ENCODE assay signal across 21 mouse cellular contexts in the genomic region with DNA sequence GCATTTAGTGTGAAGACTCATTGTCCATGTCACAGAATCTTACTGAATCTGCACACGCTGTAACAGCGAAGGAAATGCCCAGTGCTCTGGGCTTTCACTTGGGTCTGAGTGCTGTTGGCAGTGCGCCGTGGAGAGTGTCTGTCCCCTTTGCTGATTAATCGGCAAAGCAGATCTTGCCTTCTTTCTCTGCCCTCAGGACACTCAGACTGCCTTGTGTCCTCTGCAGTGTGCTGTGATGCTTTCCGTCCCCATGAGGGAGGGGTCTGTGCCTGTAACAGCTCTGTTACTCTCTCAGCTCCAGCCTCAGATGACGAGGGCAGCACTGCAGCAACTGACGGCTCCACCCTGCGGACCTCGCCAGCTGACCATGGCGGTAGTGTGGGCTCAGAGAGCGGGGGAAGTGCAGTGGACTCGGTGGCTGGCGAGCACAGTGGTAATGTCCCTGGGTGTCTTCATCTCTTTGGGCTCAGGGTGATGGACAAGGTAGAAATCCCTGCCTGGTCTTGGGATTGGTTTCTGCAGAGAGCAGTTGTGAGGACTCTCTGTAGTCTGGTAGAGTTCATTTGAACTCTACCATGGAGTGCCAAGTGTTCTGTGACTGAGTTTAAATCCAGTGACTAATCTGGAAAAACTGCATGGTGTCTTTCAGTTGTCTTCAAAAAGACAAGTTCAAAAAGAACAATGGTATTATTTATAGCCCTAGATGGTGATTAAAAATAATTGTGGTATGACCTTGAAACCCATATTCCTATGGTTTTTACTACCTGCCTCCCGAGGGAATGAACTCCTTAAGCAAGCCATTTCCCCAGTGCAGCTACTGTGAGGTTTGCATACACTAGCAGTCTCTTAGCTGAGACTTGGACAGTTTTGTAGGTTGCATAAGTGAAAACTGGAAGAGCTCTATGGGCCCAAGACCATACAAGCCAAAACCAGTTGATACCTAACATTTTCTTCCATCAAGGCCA.
DNase-seq lines count a peak whose midpoint lies in the region; ATAC-seq lines count a peak whose summit lies in the region.
"Had no signal": no experiment of that assay in that cellular context is flagged by ENCODE, and none has a peak within 500 bp of the region (broad histone marks: within the 10 kb centered on the region; RNA-seq: fewer than 3 reads in every experiment).

No protein-coding gene starts in this region.

- H3K4me2 ChIP-seq in forebrain, embryonic 13.5 days, result no peak overlapping the region
- no peak overlapping the region for H3K4me2 ChIP-seq in forebrain, embryonic 12.5 days
- H3K4me2 ChIP-seq: forebrain, embryonic 15.5 days; hindbrain, embryonic 12.5 days had no signal

- intact Hi-C loops in left cerebral cortex, postnatal 14 days (cut with DNase I), result no loop called here

- H3K4me1 ChIP-seq in forebrain, embryonic 13.5 days, result no peaks in the 10 kb centered on the region
- H3K4me1 ChIP-seq in forebrain, embryonic 12.5 days, result no peaks in the 10 kb centered on the region
- no peaks in the 10 kb centered on the region for H3K4me1 ChIP-seq in limb, embryonic 10.5 days
- H3K4me1 ChIP-seq: embryonic facial prominence, embryonic 10.5 days; forebrain, embryonic 15.5 days; heart, embryonic 10.5 days; hindbrain, embryonic 12.5 days had no signal

- H3K9me3 ChIP-seq in forebrain, embryonic 13.5 days (replicated peaks), result no peaks in the 10 kb centered on the region
- H3K9me3 ChIP-seq in forebrain, embryonic 12.5 days, result no peaks in the 10 kb centered on the region
- no peaks in the 10 kb centered on the region for H3K9me3 ChIP-seq in limb, embryonic 10.5 days (replicated peaks)
- H3K9me3 ChIP-seq: embryonic facial prominence, embryonic 10.5 days; forebrain, embryonic 15.5 days; heart, embryonic 10.5 days; hindbrain, embryonic 12.5 days had no signal

- peaks cover 99% of the 10 kb centered on the region for H3K36me3 ChIP-seq in forebrain, embryonic 13.5 days (ENCODE audit: poor library complexity, severe bottlenecking)
- peaks cover 96% of the 10 kb centered on the region for H3K36me3 ChIP-seq in forebrain, embryonic 12.5 days (replicated peaks)
- peaks cover 100% of the 10 kb centered on the region for H3K36me3 ChIP-seq in limb, embryonic 10.5 days

- DNase-seq in adrenal gland, adult 2 months, result peak; percentile 41
- DNase-seq in adrenal gland, postnatal 4 days (ENCODE audit: low spot score in 2 of 2), result no peak
- DNase-seq in MN1 (ENCODE audit: low spot score) (peak; percentile 69), adipocyte (ENCODE audit: low spot score) (peak; percentile 6)
- no peak for DNase-seq in limb, embryonic 10.5 days (ENCODE audit: low spot score)
- no peak for DNase-seq in left cerebral cortex, postnatal 14 days (ENCODE audit: low spot score in 2 of 2)
- DNase-seq: cerebellum, adult 11 months; gastrocnemius, postnatal 36 days; heart, adult 18-20 months; heart, postnatal 10 days; heart, postnatal 4 days; kidney, adult 8-10 months had no signal

- 0 out of 2 replicates have a peak overlapping the region, but pooled peaks have one; percentile 14 for H3K27ac ChIP-seq in forebrain, embryonic 13.5 days
- H3K27ac ChIP-seq in forebrain, embryonic 12.5 days, result no peak overlapping the region
- no peak overlapping the region for H3K27ac ChIP-seq in limb, embryonic 10.5 days
- H3K27ac ChIP-seq: embryonic facial prominence, embryonic 10.5 days; forebrain, embryonic 15.5 days; heart, embryonic 10.5 days; hindbrain, embryonic 12.5 days had no signal

- no peak overlapping the region for H3K4me3 ChIP-seq in forebrain, embryonic 13.5 days
- H3K4me3 ChIP-seq in forebrain, embryonic 12.5 days (replicated peaks), result no peak overlapping the region
- H3K4me3 ChIP-seq in limb, embryonic 10.5 days, result no peak overlapping the region
- H3K4me3 ChIP-seq: embryonic facial prominence, embryonic 10.5 days; forebrain, embryonic 15.5 days; heart, embryonic 10.5 days; hindbrain, embryonic 12.5 days had no signal

- no peak for ATAC-seq in forebrain, embryonic 13.5 days
- ATAC-seq in forebrain, embryonic 12.5 days (ENCODE audit: low FRiP score), result no peak
- ATAC-seq: forebrain, embryonic 15.5 days; hindbrain, embryonic 16.5 days; inflammation-experienced regulatory T-cells, adult 6 months; intestine, postnatal 0 days had no signal

- H3K27me3 ChIP-seq in forebrain, embryonic 13.5 days, result no peaks in the 10 kb centered on the region
- H3K27me3 ChIP-seq in forebrain, embryonic 12.5 days, result no peaks in the 10 kb centered on the region
- no peaks in the 10 kb centered on the region for H3K27me3 ChIP-seq in limb, embryonic 10.5 days (ENCODE audit: low read depth, poor library complexity, severe bottlenecking)
- H3K27me3 ChIP-seq: forebrain, embryonic 15.5 days; hindbrain, embryonic 12.5 days had no signal

- H3K9ac ChIP-seq in forebrain, embryonic 13.5 days, result no peak overlapping the region
- no peak overlapping the region for H3K9ac ChIP-seq in forebrain, embryonic 12.5 days
- H3K9ac ChIP-seq: forebrain, embryonic 15.5 days; hindbrain, embryonic 12.5 days had no signal

- WGBS in forebrain, embryonic 13.5 days, result 88% methylated on average over 15 of the region's 15 CpGs
- 88% methylated on average over 15 of the region's 15 CpGs for WGBS in forebrain, embryonic 12.5 days
- WGBS in limb, embryonic 10.5 days, result 93% methylated on average over 15 of the region's 15 CpGs

Comparison
In these comparisons a context has a peak if more than half of its experiments do, and no peak if none do; other contexts are left out.
1. DNase-seq: peak in adrenal gland, adult 2 months (single experiment), MN1 (single experiment) and adipocyte (single experiment); none in adrenal gland, postnatal 4 days (0 of 2), limb, embryonic 10.5 days (single experiment) and left cerebral cortex, postnatal 14 days (0 of 2).